Mouse (Mus musculus) thymus, postnatal 10 days (tissue): ENCODE results near the gene Dgcr2.

Source experiments
- DNase-seq, 2 experiments: peaks; one replicate each; pipeline ENCODE4 v3.0.0; 2021; ENCODE audit warnings: low spot score in 2 of 2

Gene Dgcr2

GRCm38 (mm10) chr16:17911052-17911595, 12.8 kb upstream of the Dgcr2 start, which contains the start of gene Ess2:
Ess2 (minus strand) TSS chr16:17911348.
- DNase-seq, result peak; percentile 83 to 91

- no peak for DNase-seq
These were observed 2.3 kb downstream of the Dgcr2 start for GRCm38 (mm10) chr16:17896091-17896490.

DNA sequence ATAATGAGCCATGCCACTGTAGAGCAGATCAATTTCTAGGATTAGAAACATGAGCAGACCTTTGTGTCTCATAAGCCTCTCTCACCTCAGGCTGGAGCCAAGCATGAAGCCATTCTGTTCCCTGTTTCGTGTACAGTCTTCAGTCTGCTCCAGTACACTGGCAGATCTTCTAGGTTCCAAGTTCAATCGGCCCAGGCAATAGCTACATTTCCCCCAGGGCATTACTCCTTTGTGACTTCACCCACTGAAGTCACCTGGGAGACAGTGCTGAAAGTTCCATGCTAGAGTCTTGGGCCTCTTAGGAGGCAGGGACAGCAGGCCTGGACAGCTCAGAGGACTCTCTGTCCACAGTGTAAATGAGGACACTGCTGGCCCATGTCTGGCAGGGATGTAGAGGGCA, 4.4 kb downstream of the Dgcr2 start, which contains the start of gene Tssk1:
Gene Tssk1 (plus strand): TSS at position 301 of the 400 bp plus-strand sequence.
- DNase-seq, result no peak

- DNase-seq, result no peak
These were observed 5.8 kb downstream of the Dgcr2 start for GRCm38 (mm10) chr16:17892606-17893005.

DNA sequence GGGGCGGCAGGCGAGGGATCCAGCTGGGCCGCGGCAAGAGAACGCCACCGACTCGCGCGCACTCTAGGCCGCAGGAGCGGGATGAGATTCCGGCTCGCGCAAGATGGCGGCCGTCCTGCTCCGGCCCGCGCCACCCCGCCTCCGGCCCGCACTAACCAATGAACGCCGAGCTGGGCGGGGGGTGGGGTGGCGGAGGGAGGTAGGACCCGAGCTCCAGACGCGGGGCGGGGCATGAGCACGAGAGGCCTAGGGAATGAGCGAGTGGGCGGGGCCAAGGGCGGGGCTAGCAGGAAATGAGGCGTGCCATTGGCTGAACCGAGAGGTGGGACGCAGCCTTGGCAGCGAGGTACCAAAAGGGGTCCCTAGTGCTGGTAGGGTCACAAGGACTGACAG, 6.8 kb downstream of the Dgcr2 start, which contains the start of gene Gm20518:
Gene Gm20518 (minus strand): TSS at position 105 of the 393 bp plus-strand sequence.
- peak; percentile 99 to 100 for DNase-seq

DNA sequence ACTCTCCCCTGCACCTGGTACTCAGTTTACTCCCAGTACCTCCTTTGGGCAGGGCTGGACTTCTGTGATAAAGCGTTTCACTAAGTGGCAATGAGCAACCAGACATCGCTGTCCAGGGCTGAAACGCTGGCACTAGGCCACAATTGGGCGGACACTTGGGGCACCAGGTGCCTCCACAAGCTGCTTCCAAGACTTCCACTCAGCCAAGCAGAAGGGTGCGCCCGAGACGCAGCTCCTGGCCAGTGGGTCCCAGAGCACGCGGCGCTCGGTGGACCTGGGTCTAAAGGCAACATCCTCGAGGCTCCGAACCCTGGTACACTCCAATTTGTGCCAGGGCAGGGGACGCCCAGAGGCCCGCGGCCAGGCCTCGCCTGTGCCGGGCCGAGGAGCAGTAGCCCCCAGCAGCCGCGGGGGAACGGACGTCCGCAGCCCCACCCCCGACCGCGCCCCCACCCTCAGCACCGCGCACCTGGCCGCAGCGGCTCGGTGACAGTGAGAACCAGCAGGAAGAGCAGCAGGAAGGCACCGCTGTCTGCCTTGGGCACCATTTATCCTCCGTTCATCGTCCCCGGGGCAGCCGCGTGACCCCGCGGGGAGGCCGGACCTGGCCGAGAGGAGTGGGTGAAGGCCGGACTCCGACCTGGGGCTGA, 7.3 kb downstream of the Dgcr2 start:
- peak; percentile 30 to 33 for DNase-seq

- DNase-seq, result no peak
These were observed 8.0 kb downstream of the Dgcr2 start for GRCm38 (mm10) chr16:17890342-17890727.

DNA sequence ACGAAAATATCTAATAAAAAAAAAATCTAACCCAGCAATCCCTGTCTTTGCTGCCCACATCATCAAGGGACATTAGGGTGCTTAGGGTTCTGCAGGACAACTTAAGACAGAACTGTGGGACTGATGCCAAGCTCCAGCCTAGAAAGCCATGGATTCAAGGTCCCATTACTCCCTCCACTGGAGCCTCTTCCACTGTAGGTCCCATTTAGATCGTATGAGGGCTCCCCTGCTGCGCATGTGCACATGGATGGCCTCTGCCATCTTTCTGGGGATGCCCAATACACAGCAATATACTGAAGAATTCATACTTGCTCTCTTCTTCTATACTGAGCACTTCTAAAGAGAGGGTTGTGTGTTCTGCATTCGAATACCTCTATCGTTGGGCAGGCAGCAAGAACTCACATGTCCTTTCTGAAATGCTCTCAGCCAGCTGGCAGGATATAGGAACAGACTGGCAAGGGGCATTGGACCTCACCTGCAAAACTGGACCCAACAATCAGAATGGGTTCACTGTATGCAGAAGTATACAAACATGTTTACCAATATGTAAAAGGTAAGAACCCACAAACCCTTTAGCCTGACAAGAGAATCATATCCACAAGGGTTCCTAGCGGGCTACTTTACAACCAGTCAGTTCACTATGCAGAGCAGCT, 8.5 kb downstream of the Dgcr2 start:
- DNase-seq, result no peak

- DNase-seq, result no peak
These were observed 14.2 kb downstream of the Dgcr2 start for GRCm38 (mm10) chr16:17884116-17884515.

- no peak for DNase-seq
These were observed 16.2 kb downstream of the Dgcr2 start for GRCm38 (mm10) chr16:17882196-17882595.

- DNase-seq, result no peak
These were observed 18.8 kb downstream of the Dgcr2 start for GRCm38 (mm10) chr16:17879571-17879970.

DNA sequence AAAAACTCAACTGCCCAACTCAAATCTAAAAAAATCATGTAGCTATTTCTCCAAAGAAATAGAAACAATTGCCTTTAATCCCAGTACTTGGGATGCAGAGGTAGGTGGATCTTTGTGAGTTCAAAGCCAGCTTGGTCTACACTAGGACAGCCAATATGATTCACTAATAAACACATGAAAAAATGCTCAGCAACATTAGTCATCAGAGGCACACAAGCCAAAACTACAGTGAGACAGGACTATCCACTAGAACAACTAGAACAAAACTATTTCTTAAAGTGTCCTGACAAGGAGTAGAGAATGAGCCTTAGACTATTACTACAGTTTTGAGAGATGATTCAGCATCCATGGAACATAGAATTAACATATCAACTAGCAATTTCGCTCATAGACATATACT, 22.3 kb downstream of the Dgcr2 start:
- no peak for DNase-seq

DNA sequence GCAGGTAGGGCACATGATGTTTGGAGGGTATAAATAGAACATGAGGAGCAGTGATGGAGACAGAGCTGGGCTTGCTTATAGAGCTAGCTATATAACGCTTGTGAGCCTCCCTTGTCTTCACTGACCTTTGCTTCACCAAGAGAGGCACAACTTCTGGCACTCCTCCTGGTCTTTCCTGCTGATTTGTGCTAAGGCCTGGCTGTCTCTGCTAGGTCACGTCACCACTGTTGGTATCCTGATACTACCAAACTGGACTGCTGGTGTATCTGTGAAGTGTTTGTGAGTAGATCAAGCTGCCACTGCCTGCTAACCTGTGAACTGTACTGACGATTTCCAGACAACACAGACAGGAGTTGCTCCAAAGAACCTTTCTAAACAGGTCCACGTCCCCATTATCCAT, 23.2 kb downstream of the Dgcr2 start:
- no peak for DNase-seq

DNA sequence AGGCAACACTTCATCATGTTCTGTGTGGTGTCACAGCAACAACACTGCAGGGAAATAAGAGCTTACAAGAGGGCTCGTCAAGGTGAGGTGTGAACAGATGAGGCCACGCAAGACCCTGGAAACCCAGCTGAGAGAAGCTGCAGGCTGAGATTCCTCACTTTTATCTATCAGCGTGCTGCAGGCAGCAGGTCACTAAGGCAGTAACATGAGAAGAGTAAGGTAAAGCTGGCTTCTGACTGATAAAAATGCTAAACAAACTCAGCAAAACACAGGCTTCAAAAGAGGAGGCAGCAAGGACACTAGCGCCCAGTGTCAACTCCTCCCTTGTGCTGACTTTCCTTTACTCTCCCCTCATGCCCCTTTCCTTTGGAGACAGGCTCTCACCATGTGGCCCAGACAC, 25.4 kb downstream of the Dgcr2 start:
- no peak for DNase-seq

- no peak for DNase-seq
These were observed 27.1 kb downstream of the Dgcr2 start for GRCm38 (mm10) chr16:17871248-17871647.

- DNase-seq, result no peak
These were observed 32.6 kb downstream of the Dgcr2 start for GRCm38 (mm10) chr16:17865770-17866169.

GRCm38 (mm10) chr16:17865293-17865692, 33.1 kb downstream of the Dgcr2 start:
- no peak for DNase-seq

- no peak for DNase-seq
These were observed 39.8 kb downstream of the Dgcr2 start for GRCm38 (mm10) chr16:17858592-17858991.

GRCm38 (mm10) chr16:17857157-17857556, 41.2 kb downstream of the Dgcr2 start:
- no peak for DNase-seq

DNA sequence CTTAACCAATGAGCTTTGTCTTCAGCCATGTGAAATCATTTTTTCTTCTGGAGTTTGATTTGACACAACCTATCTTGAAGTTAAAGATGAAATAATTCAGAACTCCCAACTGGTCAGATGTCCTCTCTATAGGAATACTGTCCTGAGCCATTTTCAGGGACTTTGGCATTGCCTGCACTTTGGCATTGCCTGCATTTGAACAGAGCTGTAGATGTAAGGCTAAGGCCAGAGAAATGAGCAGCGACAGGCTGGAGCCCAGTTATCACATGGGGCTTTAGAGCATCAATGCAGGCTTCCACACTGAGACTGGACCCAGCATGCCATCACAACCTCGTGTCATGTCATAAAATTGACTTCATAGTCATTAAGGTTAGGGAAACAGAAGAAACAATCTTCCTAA, 45.1 kb downstream of the Dgcr2 start:
- DNase-seq, result no peak

GRCm38 (mm10) chr16:17851860-17852259, 46.5 kb downstream of the Dgcr2 start:
- DNase-seq, result no peak

GRCm38 (mm10) chr16:17851331-17851730, 47.0 kb downstream of the Dgcr2 start:
- DNase-seq, result no peak

DNA sequence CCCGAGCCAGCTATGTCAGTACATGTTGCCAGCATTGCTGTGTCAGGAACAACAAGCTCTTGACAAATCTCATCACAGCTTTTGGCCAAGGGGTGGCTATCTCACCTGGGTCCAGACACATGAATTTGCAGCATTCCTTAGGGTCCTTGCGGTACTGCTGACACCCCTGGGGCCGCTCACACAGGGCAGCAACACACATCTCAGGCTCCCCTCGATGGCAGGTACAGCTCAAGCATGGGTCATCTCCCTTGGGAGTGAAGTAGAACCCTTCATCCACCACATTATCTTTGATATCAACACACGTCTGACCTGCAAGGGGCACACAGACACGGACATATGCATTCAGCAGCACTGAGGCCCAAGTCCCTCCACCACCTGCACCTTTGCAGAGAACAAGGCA, 48.9 kb downstream of the Dgcr2 start:
- DNase-seq, result no peak
